Comparison of ENCODE assay signal across 12 mouse cellular contexts in genomic region chr7:136083005-136083404, GRCm38 (mm10).
DNase-seq lines count a peak whose midpoint lies in the region; ATAC-seq and TF ChIP-seq lines count a peak whose summit lies in the region.
"Had no signal": no experiment of that assay in that cellular context is flagged by ENCODE, and none has a peak within 500 bp of the region (broad histone marks: within the 10 kb centered on the region; RNA-seq: fewer than 3 reads in every experiment).

No protein-coding gene starts in this region.

- H3K27me3 ChIP-seq in forebrain, embryonic 10.5 days (ENCODE audit: poor library complexity, severe bottlenecking): peaks cover 46% of the 10 kb centered on the region
- peaks cover 9% of the 10 kb centered on the region; the same call in 1 of the 2 replicates for H3K27me3 ChIP-seq in forebrain, postnatal 0 days (ENCODE audit: insufficient read depth, low read length)
- no peaks in the 10 kb centered on the region for H3K27me3 ChIP-seq in hindbrain, embryonic 11.5 days (ENCODE audit: control insufficient read depth, insufficient read depth, low read length)
- H3K27me3 ChIP-seq in midbrain, embryonic 12.5 days: no peaks in the 10 kb centered on the region
- H3K27me3 ChIP-seq: liver, embryonic 12.5 days; Patski had no signal

- no peak for TF ChIP-seq CTCF in forebrain, postnatal 0 days (IDR thresholded peaks at IDR 0.05; ENCODE audit: low read depth)
- no peak for TF ChIP-seq CTCF in cortical plate, adult 2 months (IDR thresholded peaks at IDR 0.05; ENCODE audit: extremely low read depth, insufficient read depth, low read length)

- ATAC-seq in forebrain, postnatal 0 days: no peak
- no peak for ATAC-seq in hindbrain, embryonic 11.5 days (ENCODE audit: low FRiP score)
- no peak for ATAC-seq in midbrain, embryonic 12.5 days (ENCODE audit: low FRiP score, low read depth)
- ATAC-seq: liver, embryonic 12.5 days had no signal

- WGBS in forebrain, embryonic 10.5 days: 87% methylated on average over 10 of the region's 10 CpGs
- 38% methylated on average over 10 of the region's 10 CpGs for WGBS in forebrain, postnatal 0 days
- WGBS in hindbrain, embryonic 11.5 days: 61% methylated on average over 10 of the region's 10 CpGs
- WGBS in midbrain, embryonic 12.5 days: 61% methylated on average over 10 of the region's 10 CpGs

- TF ChIP-seq POLR2A in cortical plate, adult 2 months (IDR thresholded peaks at IDR 0.05; ENCODE audit: extremely low read depth, insufficient read depth, low read length): no peak

- no peak overlapping the region for H3K4me2 ChIP-seq in forebrain, postnatal 0 days (ENCODE audit: low read depth)
- H3K4me2 ChIP-seq in hindbrain, embryonic 11.5 days (replicated peaks; ENCODE audit: low read depth, low read length): no peak overlapping the region
- H3K4me2 ChIP-seq in midbrain, embryonic 12.5 days (replicated peaks): no peak overlapping the region
- H3K4me2 ChIP-seq: kidney, embryonic 15.5 days; liver, embryonic 12.5 days had no signal

- peak; percentile 12 for DNase-seq in forebrain, embryonic 10.5 days (ENCODE audit: extremely low spot score, low spot score)
- DNase-seq in forebrain, postnatal 0 days: no peak
- peak; percentile 28 for DNase-seq in hindbrain, embryonic 11.5 days (ENCODE audit: low spot score)
- no peak for DNase-seq in gastrocnemius, postnatal 4 days (ENCODE audit: low spot score in 2 of 2)
- no peak for DNase-seq in urinary bladder, postnatal 14 days (ENCODE audit: low spot score)
- DNase-seq in thymus, postnatal 10 days (ENCODE audit: low spot score in 2 of 2): no peak
- DNase-seq: lung, postnatal 10 days had no signal

- peak overlapping the region; percentile 69; the same call in 1 of the 2 replicates for H3K27ac ChIP-seq in forebrain, embryonic 10.5 days
- no peak overlapping the region for H3K27ac ChIP-seq in forebrain, postnatal 0 days (ENCODE audit: low read depth, low read length)
- H3K27ac ChIP-seq in cortical plate, adult 2 months (ENCODE audit: insufficient read depth, low read length): peak overlapping the region; percentile 72; the same call in 1 of the 2 replicates
- H3K27ac ChIP-seq in hindbrain, embryonic 11.5 days (ENCODE audit: low read depth, low read length): peak overlapping the region; percentile 86
- peak overlapping the region; percentile 67 for H3K27ac ChIP-seq in midbrain, embryonic 12.5 days (replicated peaks)
- H3K27ac ChIP-seq: kidney, embryonic 15.5 days; liver, embryonic 12.5 days had no signal

- peaks cover 38% of the 10 kb centered on the region for H3K4me1 ChIP-seq in forebrain, embryonic 10.5 days
- H3K4me1 ChIP-seq in forebrain, postnatal 0 days (ENCODE audit: insufficient read depth): 0 out of 2 replicates have a peak, but pooled peaks cover 2% of the 10 kb centered on the region
- no peaks in the 10 kb centered on the region for H3K4me1 ChIP-seq in cortical plate, adult 2 months (ENCODE audit: control insufficient read depth, insufficient read depth, low read length)
- peaks cover 16% of the 10 kb centered on the region for H3K4me1 ChIP-seq in hindbrain, embryonic 11.5 days (replicated peaks; ENCODE audit: control insufficient read depth, insufficient read depth, low read length)
- peaks cover 36% of the 10 kb centered on the region for H3K4me1 ChIP-seq in midbrain, embryonic 12.5 days
- H3K4me1 ChIP-seq: liver, embryonic 12.5 days had no signal

- H3K9me3 ChIP-seq in forebrain, embryonic 10.5 days: no peaks in the 10 kb centered on the region
- no peaks in the 10 kb centered on the region for H3K9me3 ChIP-seq in forebrain, postnatal 0 days (ENCODE audit: low read length)
- H3K9me3 ChIP-seq in hindbrain, embryonic 11.5 days (ENCODE audit: control insufficient read depth, low read length): no peaks in the 10 kb centered on the region
- no peaks in the 10 kb centered on the region for H3K9me3 ChIP-seq in midbrain, embryonic 12.5 days
- H3K9me3 ChIP-seq: kidney, embryonic 15.5 days; liver, embryonic 12.5 days had no signal

- no peaks in the 10 kb centered on the region for H3K36me3 ChIP-seq in forebrain, embryonic 10.5 days (replicated peaks)
- no peaks in the 10 kb centered on the region for H3K36me3 ChIP-seq in forebrain, postnatal 0 days (ENCODE audit: insufficient read depth)
- no peaks in the 10 kb centered on the region for H3K36me3 ChIP-seq in hindbrain, embryonic 11.5 days (ENCODE audit: control insufficient read depth, insufficient read depth, low read length)
- H3K36me3 ChIP-seq in midbrain, embryonic 12.5 days: no peaks in the 10 kb centered on the region
- H3K36me3 ChIP-seq: kidney, embryonic 15.5 days; liver, embryonic 12.5 days had no signal

- H3K4me3 ChIP-seq in forebrain, embryonic 10.5 days: no peak overlapping the region
- H3K4me3 ChIP-seq in forebrain, postnatal 0 days (ENCODE audit: low read depth, low read length): no peak overlapping the region
- no peak overlapping the region for H3K4me3 ChIP-seq in cortical plate, adult 2 months (ENCODE audit: insufficient read depth, low read length)
- H3K4me3 ChIP-seq in hindbrain, embryonic 11.5 days (ENCODE audit: low read depth, low read length): no peak overlapping the region
- H3K4me3 ChIP-seq in midbrain, embryonic 12.5 days: no peak overlapping the region
- H3K4me3 ChIP-seq: kidney, embryonic 15.5 days; liver, embryonic 12.5 days had no signal

- no peak overlapping the region for H3K9ac ChIP-seq in forebrain, postnatal 0 days
- H3K9ac ChIP-seq in hindbrain, embryonic 11.5 days (ENCODE audit: low read depth, low read length): no peak overlapping the region
- no peak overlapping the region for H3K9ac ChIP-seq in midbrain, embryonic 12.5 days (replicated peaks)
- H3K9ac ChIP-seq: kidney, embryonic 15.5 days; liver, embryonic 12.5 days had no signal

Comparison
In these comparisons a context has a peak if more than half of its experiments do, and no peak if none do; other contexts are left out.
1. DNase-seq: peak in forebrain, embryonic 10.5 days (single experiment) and hindbrain, embryonic 11.5 days (single experiment); none in forebrain, postnatal 0 days (single experiment), gastrocnemius, postnatal 4 days (0 of 2), urinary bladder, postnatal 14 days (single experiment) and thymus, postnatal 10 days (0 of 2).